Mouse (Mus musculus) c-Kit-negative CD71-positive TER-119-positive erythroid progenitor cells, embryonic 14.5 days (primary cell): ENCODE measurements around the gene Josd2.

ENCODE experiments used
- DNase-seq: peaks from one replicate; pipeline ENCODE4 v3.0.0-alpha.2; 2013; ENCODE audit warnings: low read depth, low spot score

Josd2 gene

DNA sequence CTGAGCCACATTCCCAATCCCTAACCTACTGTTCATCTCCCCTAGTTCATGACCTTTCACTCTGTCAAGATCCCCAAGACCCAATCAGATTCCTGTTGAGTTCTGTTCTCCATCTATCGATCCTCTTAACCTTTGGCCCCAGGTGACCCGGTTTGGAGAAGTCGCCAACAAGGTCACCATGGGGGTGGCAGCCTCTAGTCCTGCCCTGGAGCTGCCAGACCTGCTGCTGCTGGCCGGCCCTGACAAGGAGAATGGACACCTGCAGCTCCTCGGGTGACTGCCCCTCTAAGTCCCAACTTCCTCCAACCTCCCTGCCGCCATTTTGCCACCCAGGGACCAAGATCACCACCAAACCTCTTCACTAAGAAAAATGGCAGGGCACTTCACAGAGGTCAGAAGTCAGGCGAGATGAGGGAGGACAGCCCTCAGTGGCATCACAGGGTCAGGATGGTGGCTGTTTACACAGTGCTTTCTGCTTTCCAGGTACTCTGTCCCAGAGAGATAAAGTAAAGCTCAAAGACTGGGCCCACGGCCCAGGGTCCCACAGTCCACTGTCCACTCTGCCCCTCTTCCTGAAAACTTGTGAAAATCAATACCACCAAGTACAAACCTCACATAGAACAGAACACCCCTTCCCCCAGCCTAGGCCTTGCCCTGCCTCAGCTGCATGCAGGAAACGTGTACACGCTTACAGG, 29.7 kb downstream of the Josd2 start:
- DNase-seq, result no peak

DNA sequence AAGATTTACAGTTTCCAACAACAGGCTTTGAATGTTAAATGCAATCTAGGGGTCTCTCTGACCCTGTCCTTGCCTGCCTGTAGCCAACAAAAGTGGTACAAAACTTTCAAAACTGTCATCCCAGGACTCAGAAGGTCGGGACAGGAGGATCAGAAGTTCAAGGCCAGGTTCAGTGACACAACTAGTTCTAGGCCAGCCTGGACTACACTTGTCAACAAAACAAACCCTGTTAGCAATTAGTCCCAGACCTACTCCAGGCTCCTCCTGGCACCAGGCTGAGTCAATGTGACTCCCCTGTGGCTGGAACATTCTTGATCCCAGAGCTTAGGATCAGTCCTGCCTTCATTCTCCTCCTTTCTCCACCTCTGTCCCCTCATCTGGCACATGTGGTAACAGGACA, 31.1 kb downstream of the Josd2 start:
- DNase-seq, result no peak

DNA sequence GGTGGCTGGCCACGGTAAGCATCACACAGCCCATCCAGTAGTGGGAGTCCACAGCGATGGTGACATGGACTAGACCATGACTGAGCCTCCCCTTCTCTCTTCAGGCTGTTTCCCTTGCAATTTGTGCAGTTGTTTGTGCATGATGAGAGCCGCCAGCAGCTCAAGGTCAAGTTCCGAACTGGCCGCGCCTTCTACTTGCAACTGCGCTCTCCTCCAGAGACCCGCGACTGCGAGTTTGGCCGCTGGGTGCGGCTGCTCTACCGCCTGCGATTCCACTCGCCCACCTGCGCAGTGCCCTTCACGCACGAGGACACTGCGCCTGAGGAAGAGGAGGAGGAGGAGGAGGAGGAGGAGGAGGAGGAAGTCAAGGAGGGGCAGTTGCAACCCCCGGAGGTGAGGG, 32.3 kb downstream of the Josd2 start:
- DNase-seq, result no peak

DNA sequence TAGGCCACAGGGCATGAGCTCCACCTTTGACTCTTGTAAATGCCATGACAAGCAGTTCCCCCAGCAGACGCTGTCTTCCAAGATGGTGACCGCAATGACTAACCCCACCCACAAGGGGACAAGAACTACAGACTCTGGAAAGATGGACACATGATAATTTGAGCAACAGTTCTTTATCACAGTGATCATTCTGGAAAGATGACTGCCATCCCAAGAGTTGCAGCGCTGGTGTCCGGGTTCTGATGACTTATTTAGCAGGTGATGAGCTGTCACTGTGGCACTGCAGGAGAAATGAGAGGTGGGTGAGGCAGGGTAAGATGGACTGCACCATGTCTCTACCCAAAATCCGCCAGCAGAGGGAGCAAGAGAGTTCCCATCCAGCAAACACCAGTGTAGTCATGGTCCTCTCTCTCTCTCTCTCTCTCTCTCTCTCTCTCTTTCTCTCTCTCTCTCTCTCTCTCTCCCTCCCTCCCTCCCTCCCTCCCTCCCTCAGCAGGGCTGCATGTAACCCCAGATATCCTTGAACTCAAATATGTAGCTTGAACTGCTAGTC, 33.9 kb downstream of the Josd2 start:
- peak; percentile 54 for DNase-seq

DNA sequence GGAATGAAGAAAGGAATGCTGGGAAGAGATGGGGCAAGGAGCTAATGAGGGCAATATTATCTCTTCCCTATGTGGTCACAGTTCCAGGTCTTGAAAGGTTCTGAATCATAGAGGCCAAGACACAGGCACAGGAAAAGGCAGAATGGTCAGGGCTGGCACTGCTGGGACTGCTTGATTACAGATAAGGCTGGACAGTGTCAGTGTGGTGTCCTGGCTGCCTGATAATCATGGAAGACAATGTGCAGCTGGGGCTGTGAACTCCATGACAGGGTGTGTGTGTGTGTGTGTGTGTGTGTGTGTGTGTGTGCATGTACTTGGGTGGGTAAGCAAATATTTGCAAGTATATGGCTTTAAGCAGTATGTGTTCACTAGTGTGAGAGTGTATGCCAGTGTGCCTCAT, 39.7 kb downstream of the Josd2 start:
- no peak for DNase-seq

DNA sequence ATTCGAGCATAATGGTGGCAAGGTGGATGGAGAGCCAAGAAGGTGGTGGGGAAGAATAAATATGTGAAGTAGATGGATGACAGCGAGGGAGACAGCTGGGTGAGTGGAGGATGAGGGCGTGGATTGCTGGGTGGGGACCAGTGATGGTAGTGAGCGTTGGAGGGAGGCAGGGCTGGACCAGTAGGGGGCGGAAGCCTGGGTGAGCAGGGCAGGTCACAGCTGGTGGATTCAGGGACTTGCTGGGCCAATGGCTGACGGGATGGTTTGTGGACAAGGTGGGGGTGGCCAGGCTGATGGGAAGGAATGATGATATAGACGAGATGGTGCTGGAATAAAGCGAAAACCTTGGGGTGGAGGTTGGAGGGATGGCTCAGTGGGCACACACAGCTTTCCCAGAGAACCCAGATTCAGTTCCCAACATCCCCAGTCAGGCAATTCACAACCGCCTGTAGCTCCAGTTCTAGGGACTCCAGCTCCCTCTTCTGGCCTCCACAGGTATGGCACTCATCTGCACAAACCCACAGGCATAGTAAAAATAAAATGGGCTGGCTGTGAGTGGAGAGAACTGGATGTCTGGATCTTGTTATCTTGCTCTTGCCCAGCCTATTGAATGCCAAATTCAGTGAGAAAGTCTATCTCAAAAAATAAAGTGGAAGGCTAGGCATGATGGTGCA, 51.6 kb downstream of the Josd2 start:
- DNase-seq, result no peak

DNA sequence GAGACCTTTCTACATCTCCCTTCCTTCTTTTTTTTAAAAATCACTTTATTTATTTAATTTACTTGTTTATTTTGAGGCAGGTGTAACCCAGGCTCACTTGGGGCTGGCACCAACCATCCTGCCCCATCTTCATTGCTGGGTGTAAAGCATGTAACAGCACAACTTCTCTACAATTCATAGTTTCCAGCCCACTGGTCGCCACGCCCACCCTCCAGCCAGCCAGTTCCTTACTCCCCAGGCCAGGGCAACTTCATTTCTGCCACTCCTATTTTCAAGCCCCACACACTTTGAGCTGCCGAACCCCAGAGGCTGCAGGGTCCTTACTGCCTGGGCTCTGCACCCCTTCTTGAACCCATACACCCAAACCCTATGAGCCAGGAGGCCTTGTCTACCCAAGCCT, 53.2 kb downstream of the Josd2 start:
- no peak for DNase-seq
